Mouse (Mus musculus): Measurements from ENCODE around the gene Oxnad1.
"Not testable (repeated sequence)": the region's sequence is repeated elsewhere in the genome, so short reads cannot be mapped to it uniquely, and the experiment has no call there.

The Oxnad1 gene

DNA sequence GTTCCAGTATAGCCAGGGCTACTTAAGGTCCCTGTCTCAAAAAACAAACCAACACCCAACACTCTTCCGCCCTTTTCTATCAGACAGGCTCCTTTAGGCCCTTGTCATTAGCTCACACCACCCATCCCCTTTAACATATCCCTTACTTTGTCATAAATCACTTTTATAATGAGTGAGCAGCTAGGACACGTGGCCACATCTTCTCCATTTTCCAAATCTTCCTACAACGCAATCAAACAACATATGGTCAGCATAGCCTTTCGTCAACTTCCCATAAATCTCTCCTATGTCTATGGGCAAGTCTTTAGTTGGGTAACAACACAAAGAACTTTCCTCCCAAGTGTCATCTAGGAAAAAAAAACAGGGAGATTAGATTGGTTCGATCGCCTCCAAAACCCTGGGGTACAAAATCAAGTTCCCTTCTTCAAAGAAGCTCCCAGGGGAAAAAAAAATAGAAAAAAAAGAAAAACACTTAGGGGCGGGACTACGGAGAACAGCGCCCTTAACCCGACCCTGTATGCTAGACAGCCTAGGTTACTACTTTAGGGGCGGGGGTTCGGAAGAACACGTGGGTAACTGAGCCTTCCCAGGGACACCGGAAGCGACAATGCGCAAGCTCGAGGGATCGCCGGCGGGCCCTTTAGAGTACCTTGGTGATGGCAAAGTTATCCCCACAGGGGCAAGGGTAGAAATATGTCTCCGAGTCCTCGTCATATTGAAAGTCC, at the start of gene Oxnad1:
Gene Oxnad1 (plus strand): TSS at position 614 of the 725 bp plus-strand sequence.
- peak; percentile 25 for DNase-seq (ENCODE audit: low spot score)

GRCm38 (mm10) chr14:32036482-32036881, 48.7 kb upstream of the Oxnad1 start:
- DNase-seq (ENCODE audit: low spot score): no peak

DNA sequence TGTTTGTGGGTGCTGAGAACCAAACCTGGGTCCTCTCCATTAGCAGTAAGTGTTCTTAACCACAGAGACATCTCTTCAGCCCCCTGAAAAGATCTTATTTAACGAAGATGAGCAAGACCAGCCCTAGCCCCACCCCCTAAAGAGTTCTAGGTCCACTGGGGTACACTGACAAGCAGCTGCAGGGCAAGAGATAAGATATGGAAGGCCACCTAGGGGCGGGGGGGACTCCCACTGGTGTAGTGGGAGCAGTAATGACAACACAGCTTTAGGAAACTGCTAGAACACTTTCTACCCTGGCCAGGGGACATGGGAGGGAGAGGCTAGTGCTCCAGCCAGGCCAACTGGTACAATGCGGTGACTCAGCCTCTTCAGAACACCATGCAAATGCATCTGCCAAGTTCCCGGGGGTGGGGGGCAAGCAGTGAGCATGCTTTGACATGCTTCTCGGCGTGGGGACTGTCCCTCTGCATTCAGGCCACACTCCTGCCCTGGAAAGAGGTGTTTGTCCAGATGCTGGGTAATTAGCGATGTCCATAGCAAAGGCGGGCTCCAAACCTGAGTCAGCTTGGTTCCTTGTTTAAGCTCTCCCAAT, 47.4 kb upstream of the Oxnad1 start:
- DNase-seq (ENCODE audit: low spot score): no peak

- no peak for DNase-seq (ENCODE audit: low spot score)
Observed at GRCm38 (mm10) chr14:32042108-32042507, 43.1 kb upstream of the Oxnad1 start.

- DNase-seq (ENCODE audit: low spot score): no peak
Observed at GRCm38 (mm10) chr14:32046357-32046756, 38.8 kb upstream of the Oxnad1 start.

DNA sequence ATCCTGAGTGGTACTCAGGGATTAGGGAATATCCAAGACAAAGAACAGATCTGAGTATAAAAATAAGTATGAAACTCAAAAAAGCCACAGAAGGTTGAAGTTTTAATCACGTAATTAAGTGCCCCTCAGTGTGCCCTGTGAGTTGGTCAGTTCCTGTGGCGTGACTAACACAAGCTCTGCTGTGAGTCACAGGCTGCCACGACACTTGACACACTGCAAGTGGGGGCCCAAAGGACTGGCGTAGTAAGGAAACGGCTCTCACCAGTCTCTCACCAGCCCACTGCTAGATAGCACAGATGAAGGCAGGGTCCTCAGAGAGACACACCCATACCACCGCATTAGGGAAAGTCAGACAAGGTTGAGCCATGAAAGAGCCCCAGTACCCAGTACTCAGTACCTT, 35.0 kb upstream of the Oxnad1 start:
- DNase-seq (ENCODE audit: low spot score): no peak

DNA sequence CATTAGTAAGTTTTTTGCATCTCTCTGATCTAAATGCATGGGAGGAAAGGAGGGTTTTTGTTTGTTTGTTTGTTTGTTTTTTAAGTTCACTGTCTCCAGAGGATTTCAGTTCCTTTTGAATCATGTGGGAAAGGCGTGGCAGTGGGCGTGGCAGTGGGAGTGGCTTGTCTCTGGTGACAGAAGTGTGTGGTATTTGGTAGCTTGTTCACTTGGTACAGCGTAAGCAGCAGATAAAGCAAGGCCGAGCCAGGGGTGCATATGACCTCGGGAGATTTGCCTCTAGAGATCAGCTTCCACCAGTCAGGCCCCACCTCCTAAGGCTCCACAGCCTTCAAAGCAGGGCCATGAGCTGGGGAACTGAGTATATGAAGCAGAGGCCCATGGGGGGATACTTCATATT, 31.3 kb upstream of the Oxnad1 start:
- no peak for DNase-seq (ENCODE audit: low spot score)

DNA sequence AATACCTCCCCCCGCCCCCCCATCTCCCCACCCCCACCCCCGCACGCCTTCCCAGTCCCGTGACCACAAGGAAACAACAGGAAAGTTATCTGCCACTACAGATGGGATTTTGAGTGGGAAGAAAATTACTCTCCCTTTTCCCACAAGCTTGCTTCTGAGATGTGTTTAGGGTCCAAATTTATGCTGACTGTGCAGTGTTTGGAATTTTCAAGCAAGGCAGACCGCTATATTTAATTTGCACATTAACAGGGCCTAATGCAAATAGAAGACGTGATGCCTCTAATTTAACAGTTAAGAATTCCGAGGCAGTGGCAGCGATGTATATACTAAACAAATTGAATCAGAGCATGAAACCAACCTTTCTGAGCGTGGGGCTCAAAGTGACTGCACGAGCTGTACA, 30.4 kb upstream of the Oxnad1 start:
- no peak for DNase-seq (ENCODE audit: low spot score)

DNA sequence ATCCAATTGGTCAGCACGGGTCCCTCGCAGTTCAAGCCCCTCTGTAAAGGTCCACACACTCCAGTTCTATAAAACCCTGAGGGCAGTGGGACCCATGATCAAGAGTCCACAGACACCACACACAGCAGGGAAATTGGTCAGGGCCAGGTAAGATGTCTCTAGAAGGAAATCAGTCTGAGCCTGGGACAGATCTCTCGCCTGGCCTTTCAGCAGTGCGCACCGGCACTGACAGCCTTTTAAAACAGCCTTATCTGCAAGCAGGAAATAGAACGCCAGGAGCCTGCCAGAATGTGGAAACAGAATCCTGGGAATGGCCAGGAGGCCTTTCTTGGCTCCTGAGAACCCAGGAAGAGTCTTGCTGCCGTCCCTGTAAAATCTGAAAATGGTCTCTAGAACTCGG, 29.4 kb upstream of the Oxnad1 start:
- no peak for DNase-seq (ENCODE audit: low spot score)

- no peak for DNase-seq (ENCODE audit: low spot score)
Observed at GRCm38 (mm10) chr14:32056675-32057074, 28.5 kb upstream of the Oxnad1 start.

- no peak for DNase-seq (ENCODE audit: low spot score)
Observed at GRCm38 (mm10) chr14:32057664-32058063, 27.5 kb upstream of the Oxnad1 start.

DNA sequence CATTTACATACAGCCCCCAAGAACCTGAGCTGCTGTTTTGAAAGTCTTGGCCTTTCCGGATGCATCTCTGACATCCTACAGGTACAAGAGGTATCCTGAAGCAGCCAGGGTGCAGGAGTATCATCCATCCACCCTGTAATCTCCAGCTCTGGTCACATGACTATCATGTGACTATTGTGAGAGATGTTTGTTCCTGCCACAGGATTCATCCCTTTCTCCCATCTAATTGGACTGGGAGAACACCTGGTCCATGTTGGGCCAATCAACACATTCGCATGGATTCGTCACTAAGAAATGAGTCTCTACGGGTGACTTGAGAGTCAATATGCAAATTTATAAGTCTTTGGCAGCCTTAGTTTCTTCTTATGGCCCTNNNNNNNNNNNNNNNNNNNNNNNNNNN, 23.8 kb upstream of the Oxnad1 start:
- no peak for DNase-seq (ENCODE audit: low spot score)

GRCm38 (mm10) chr14:32072807-32073206, 12.4 kb upstream of the Oxnad1 start:
- no peak for DNase-seq (ENCODE audit: low spot score)

DNA sequence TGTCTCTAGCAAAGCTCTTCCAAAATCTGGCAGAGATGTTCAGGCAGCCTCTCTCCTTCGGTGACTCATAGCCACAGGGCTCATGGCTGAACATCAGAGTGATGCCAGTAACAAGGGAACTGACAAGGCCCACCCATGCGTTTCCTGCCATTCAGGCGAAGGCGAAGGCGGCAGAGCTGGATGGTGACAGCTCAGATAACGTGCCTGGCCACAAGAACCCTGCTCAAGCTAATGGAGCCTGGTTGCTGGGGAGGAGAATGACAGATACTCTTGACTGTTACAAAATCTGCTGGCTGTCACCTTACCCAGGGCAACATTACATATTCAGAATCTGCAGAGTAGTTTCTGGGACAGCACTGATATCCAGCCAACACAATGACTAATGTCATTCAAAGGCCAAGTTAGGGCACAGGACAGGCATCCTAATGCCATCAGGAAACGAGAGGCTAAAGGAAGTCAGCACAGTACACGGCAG, 11.9 kb upstream of the Oxnad1 start:
- DNase-seq (ENCODE audit: low spot score): no peak

DNA sequence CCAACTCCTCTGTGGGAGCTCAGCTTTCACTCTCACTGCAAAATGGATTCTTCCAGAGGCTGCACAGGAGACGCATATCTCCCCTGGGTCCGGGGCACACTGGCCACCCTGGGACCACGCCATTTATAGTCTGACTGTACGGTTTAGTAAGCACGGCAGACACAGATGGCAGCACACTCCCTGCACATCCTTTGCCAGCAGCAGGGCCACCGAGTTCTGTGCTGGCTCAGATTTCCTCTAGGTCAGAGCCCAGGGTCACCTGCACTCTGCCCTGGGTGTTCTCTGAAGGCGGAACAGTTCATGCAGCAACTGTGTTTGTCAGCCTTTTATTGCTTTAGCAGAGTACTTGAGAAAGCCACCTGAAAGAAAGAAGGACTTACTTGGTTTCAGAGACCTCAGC, 11.3 kb upstream of the Oxnad1 start:
- no peak for DNase-seq (ENCODE audit: low spot score)

- DNase-seq (ENCODE audit: low spot score): no peak
Observed at GRCm38 (mm10) chr14:32076896-32077575, 8.1 kb upstream of the Oxnad1 start.

DNA sequence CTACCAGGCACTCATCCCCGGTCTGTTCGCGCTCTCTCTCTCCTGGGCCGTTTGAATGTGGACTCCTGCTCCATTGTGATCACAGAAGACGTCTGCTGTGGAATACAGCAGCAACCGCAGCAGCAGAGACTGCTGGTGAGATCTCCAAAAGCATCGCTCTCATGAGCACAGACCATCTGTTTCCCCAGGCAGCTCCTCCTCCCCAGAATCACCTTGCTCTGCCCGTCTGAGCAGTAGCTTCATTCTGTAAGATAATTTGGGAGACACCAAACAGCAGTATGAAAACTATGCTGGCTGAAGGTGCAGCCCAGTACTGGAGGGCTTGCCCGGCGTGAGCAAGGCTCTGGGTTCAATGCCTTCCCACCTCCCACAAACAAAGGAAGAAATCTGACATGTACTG, 4.1 kb upstream of the Oxnad1 start:
- DNase-seq (ENCODE audit: low spot score): no peak

GRCm38 (mm10) chr14:32082891-32083290, 2.3 kb upstream of the Oxnad1 start:
- no peak for DNase-seq (ENCODE audit: low spot score)

- no peak for DNase-seq (ENCODE audit: low spot score)
Observed at GRCm38 (mm10) chr14:32083466-32083865, 1.7 kb upstream of the Oxnad1 start.

GRCm38 (mm10) chr14:32085486-32086201, 470 bp downstream of the Oxnad1 start, which contains the start of gene Dph3:
TSS of gene Dph3 (minus strand) at chr14:32085729.
- DNase-seq (ENCODE audit: low spot score): peak; percentile 97

GRCm38 (mm10) chr14:32086226-32086625, 1.1 kb downstream of the Oxnad1 start:
- DNase-seq (ENCODE audit: low spot score): no peak

DNA sequence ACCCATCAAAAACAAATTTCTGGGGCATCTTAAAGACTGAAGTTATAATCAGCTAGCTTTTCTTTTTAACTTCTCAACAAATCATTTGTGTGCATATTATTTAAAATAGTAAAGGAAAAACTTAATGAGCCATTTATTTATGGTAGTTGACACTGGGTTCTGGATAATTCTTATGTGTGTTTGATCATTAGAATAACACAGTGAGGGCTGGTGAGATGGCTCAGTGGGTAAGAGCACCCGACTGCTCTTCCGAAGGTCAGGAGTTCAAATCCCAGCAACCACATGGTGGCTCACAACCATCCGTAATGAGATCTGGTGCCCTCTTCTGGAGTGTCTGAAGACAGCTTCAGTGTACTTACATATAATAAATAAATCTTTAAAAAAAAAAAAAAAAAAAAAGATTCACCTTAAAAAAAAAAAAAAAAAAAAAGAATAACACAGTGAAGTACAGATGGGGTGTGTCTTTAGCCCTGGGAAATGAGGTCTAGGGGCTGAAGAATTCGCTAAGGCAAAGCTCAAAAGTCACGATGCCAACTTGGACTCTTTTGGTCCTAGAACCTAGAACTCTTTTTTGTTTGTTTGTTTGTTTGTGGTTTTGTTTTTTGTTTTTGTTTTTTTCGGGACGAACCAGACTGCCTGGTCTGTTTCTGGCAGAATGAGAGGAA, 2.5 kb downstream of the Oxnad1 start:
- DNase-seq (ENCODE audit: low spot score): not testable (repeated sequence)

Measured in urinary bladder, postnatal 10 days (tissue).